Mouse (Mus musculus) left cerebral cortex, adult 2 months (tissue): ENCODE measurements at regions not wholly inside any gene's neighbourhood (a gene's known extent, or its start where the extent isn't known, plus 50 kb on each side); places are given as distances from the start of the nearest gene placed in this dataset.

Experiments used
- DNase-seq, 2 experiments: peaks; one replicate each; pipeline ENCODE4 v3.0.0; 2021 to 2022; ENCODE audit warnings: low spot score in 2 of 2, mixed read lengths in 1 of 2; ENCODE audit errors: extremely low spot score in 1 of 2
- H3K27ac ChIP-seq: fragments of 200-600 bp; 2 replicates; pipeline ENCODE4 v1.8.1; 2022
- H3K4me3 ChIP-seq: fragments of 200-600 bp; 2 replicates; pipeline ENCODE4 v1.8.1; 2022
- CTCF ChIP-seq: fragments of 200-600 bp; IDR thresholded peaks from 2 replicates; pipeline ENCODE4 v1.8.1; 2022; ENCODE audit warnings: antibody characterized with exemption, mild to moderate bottlenecking, moderate library complexity
- intact Hi-C: fragments of 180-260 bp; cut with DNase I; formaldehyde crosslinking; loops from one replicate; pipeline ENCODE4 v1.15.1; 2025

DNA sequence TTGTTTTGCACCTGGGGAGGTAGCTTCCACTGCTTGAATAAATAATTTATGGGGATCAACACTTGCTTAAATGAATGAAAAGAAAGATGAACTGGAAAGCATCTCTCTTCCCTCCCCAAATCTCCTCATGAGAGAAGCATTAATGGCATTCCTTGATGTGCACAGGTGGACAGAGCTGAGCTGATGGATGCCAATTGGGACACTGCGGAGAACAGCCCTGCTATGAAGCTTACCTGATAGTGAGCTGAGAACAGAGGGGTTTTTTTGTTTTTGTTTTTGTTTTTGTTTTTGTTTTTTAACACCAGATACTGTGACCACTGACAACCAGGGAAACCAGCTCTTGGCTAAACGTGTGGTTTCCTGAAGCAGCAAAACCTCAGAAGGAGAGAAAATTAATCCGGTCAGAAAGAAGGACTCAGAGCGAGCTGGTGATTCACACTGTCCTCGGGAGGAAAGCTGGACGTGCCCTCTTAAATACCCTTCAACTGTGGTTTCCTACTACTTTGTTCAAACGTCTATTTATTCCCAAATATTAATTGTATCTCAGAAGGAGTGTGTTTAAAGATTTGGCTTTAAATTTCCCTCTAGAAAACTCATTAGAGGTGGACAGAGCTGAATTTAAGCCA lies 128.0 kb upstream of the Zfand5 start:
- no peak for TF ChIP-seq CTCF
- intact Hi-C loops, result no loop called here
- no peak for DNase-seq
- no peak overlapping the region for H3K27ac ChIP-seq
- H3K4me3 ChIP-seq, result no peak overlapping the region

DNA sequence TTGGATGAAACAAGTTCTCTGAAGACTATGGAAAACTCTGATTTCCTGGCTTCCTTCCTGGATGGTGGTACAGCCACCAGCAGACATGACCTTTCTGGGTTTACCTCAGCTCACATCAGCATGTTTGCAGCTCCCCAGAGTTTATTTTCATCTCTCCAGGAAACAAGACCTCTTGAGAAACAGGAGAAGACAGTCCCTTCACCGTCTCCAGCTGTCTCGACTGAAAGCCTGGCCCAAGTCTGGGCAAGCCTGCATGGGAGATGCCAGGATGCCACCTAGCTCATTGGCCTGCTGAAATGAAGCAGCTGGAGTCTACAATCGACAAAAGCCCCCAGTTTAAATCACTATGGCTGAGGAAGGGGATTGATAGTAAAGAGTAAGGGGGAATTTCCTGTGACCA lies 131.6 kb upstream of the Zfand5 start:
- no peak for TF ChIP-seq CTCF
- no peak for DNase-seq
- intact Hi-C loops, result no loop called here
- H3K27ac ChIP-seq, result no peak overlapping the region
- no peak overlapping the region for H3K4me3 ChIP-seq

DNA sequence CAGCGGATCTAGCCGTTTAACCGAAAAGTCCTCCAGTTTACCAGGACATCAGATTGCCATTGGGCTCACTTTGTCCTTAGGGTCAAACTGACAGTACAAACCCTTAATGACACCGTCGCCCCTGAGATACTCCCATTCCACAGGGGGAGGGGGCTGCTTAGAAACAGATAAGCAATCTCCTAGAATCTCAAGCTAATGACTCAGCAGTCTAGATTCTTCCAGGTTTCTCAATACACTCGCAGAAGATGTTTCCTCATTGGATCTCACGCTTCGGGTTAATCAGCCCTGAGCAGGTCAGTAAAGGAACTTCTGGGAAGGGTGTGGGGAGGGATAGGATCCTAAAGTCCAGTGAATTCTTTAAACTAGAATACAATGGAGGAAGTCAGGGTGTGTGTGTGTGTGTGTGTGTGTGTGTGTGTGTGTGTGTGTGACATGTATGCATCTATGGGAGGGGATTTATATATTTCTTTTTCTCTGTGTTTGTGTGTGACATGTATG lies 133.0 kb upstream of the Zfand5 start:
- no peak for DNase-seq
- intact Hi-C loops, result loop anchor here (5.0 kb wide), 1 partner anchor 133 kb away; the partner anchor contains the start of gene Zfand5
- Histone ChIP-seq H3K27ac (no peak overlapping the region), H3K4me3 (no peak overlapping the region)
- TF ChIP-seq CTCF, result no peak

DNA sequence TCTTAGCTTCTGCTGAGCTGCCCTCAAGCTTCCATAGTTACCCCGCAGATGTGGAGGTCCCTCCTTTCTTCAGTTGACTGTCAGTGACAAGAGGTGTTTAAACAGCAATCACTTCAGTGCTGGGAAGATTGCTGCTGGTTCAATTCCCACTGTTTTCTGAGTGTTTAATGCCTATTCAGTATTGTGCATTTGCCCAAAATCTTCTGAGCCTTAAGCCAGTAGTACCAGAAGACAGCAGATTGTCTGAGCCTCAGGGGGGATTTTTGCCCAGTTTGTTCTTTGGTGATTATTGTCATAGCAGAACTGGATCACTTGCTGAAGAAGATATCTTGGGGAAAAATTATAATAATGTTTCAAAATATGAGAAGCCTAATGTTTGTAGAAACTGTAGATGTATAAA lies 135.3 kb upstream of the Zfand5 start:
- H3K4me3 ChIP-seq, result no peak overlapping the region
- intact Hi-C loops, result loop anchor here (5.0 kb wide), 1 partner anchor 136 kb away; the partner anchor contains the start of gene Zfand5
- no peak for DNase-seq
- no peak overlapping the region for H3K27ac ChIP-seq
- no peak for TF ChIP-seq CTCF

DNA sequence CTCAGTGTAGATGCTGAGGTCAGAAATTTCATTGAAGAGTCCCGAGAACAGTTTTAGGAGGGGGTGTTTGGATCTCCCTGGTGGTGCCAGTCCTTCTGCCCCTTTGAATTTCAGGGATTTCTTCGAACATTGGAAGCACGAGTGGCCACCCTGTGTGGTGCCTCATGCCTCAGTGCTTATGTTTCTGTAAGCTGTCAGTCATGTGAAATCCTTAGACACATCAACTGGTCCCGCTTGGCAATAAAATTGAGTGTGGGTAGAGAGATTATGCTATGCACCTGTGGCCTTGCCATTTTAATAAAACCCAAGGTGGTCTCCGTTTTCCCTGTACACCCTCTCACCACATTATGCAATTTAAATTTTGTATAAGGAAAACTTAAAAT lies 136.1 kb upstream of the Zfand5 start:
- Histone ChIP-seq H3K4me3 (no peak overlapping the region), H3K27ac (no peak overlapping the region)
- peak in 1 of 2 experiments; percentile 14 for DNase-seq
- no peak for TF ChIP-seq CTCF
- intact Hi-C loops, result loop anchor here (5.0 kb wide), 1 partner anchor 136 kb away; the partner anchor contains the start of gene Zfand5

DNA sequence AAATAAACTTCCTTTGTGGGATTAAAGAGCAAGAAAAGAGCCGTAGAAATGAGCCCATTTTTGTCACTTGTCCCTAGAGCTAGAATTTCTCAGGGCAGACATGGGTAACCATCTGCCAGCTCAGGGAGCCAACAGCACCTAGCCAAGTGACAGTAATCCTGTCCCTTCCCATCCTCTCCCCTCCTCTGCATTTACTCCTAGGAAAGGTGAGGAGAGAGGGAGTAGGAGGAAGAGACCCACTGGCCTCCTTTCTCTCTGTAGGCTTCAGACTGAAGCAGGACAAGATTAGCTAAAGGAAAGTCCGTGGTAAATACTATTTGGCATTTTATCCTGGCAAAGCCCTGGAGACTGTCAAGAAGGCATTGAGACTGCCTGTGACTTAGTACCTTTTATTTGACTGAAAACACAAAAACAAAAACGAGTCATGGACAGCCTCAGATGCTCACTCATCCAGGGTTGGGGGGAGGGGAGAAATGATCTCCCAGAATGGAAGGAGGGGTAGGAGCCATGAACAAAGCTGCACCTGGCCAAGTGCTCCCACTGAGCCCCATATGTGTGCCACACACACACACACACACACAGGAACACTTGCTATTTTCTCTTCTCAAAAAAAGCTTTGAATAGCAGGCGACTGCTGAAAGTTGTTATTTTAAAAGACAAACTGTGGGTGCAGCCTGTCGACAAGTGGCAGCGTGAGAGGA lies 136.6 kb upstream of the Zfand5 start:
- intact Hi-C loops, result loop anchor here (5.0 kb wide), 1 partner anchor 137 kb away; the partner anchor contains the start of gene Zfand5

DNA sequence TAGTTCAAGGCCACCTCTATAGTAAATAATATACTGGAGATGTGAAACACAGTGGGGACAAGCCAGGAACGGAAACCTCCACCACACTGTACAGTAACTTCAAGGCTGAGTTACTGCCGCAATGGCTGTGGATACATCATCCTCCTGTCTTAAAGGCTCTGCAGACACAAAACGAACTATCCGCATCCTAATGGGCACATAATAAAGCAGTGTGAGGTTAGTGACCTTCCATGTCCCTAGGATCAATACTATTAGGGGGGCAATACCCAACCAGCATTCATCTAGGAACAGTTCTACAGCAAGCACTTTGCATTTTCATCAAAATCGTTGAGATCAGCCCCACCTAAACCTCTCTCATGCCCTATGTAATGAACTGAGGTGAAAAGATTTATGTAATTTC lies 142.4 kb upstream of the Zfand5 start:
- no peak for TF ChIP-seq CTCF
- intact Hi-C loops, result no loop called here
- Histone ChIP-seq H3K4me3 (no peak overlapping the region), H3K27ac (no peak overlapping the region)
- DNase-seq, result no peak

More for the DNA sequence above, 136.6 kb upstream of the Zfand5 start:
- no peak for TF ChIP-seq CTCF
- H3K27ac ChIP-seq, result no peak overlapping the region
- peak in 1 of 2 experiments; percentile 16 for DNase-seq
- no peak overlapping the region for H3K4me3 ChIP-seq

DNA sequence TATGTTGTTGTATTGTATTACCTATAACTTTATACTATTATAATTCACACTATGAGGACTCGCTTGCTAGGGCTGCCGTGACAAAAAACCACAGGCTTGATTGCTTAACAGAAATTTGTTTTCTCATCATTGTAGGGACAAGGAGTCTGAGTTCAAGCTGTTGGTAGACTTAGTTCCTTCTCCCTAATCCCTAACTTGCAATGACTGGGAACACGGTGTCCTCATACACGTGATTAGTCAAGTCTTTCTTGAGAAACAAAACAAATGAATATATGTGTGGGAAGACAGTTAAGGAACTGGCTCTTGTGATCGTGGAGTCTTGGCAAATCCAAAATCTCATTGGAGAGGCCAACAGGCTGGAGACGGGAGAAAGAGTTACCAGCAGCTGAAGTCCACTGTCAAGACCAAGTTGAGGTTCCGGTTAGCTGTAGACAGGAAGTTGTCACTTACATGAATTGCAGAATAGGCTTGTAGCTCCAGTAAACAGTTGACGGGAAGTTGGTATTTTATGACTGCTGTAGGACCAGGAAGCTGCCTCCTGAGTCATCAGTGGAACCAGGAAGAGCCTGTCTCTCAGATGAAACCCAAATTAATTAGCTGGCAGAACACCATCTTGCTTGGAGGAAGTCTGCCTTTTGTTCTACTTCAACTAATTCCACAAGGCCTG lies 144.9 kb upstream of the Zfand5 start:
- TF ChIP-seq CTCF, result no peak
- DNase-seq, result no peak
- intact Hi-C loops, result no loop called here
- Histone ChIP-seq H3K27ac (no peak overlapping the region), H3K4me3 (no peak overlapping the region)

DNA sequence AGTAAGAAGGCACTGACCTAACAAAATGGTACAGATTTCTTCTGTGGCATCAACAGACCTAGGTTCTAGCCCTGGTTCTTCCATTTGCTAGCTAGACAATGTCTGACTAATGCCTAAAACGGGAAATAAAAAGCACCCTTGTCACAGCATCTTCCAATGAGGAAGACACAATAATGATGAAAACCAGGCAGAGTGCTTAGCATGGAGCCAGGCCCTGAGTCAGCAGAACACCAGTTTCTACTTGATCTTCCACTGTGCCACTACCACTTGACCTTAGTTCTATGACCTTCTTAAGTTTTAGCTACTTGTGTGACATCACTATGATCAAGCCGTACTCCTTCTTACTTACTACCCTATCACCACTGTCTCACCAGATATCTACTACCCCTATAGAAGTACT lies 145.4 kb upstream of the Zfand5 start:
- Histone ChIP-seq H3K4me3 (no peak overlapping the region), H3K27ac (no peak overlapping the region)
- intact Hi-C loops, result no loop called here
- TF ChIP-seq CTCF, result no peak
- no peak for DNase-seq

DNA sequence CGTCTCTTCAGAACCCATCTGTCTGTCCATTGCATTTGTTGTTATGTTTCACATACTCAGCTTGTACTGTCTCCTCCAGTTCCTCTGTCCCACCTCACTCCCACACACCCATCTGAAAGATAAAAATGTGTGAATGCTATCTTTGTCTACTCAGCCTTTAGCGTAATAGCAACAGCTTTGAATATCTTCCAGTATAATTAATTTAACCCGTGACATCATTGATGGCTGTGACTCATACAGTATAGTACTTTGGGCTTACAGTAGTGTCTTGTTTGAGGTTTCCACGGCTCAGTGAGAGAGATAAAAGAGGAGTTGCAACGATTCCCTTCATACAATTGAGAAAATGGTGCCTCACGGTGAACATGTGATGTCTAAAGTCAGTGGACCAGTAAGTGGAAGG lies 152.6 kb upstream of the Zfand5 start:
- no peak for TF ChIP-seq CTCF
- no peak for DNase-seq
- Histone ChIP-seq H3K27ac (no peak overlapping the region), H3K4me3 (no peak overlapping the region)
- intact Hi-C loops, result loop anchor here (1.0 kb wide), 1 partner anchor 155 kb away; no protein-coding TSS in a partner anchor

DNA sequence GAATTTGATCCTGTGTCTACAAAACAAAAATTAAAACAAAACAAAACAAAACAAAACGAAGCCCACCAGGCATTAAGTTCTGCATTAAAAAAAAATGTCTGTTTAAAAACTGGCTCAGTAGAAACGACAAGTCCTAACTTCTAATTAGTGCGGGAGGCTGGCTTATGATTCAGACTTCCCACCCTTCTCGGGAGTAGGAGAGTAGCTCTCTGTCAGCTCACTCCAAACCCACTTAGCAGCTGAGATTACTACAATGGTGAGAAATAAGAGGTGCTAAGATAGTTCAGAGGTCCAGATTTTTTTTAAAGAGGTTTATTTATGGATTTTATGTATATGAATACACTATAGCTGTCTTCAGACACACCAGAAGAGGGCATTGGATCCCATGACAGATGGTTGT lies 153.3 kb upstream of the Zfand5 start:
- no peak for TF ChIP-seq CTCF
- H3K27ac ChIP-seq, result no peak overlapping the region
- no peak for DNase-seq
- intact Hi-C loops, result loop anchor here (1.0 kb wide), 1 partner anchor 156 kb away; no protein-coding TSS in a partner anchor
- H3K4me3 ChIP-seq, result no peak overlapping the region

DNA sequence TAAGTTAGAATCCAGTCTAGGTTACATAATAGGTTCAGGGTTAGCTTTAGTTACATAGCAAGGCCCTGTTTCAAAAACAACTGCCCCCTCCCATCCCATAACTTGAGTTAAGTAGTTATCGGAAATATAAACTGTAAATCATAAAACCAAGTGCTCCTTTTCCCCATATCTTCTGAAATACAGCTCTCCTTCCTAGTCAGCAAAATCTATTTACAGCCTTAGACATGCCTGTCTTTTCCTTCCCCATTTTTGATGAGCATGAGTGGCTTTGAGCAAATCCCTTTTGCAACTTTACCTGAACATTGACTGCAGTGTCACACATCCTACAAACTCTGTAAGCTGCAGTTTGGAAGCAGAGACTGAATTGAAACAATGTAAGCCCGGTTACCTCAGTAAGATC lies 156.4 kb upstream of the Zfand5 start:
- DNase-seq, result no peak
- Histone ChIP-seq H3K4me3 (no peak overlapping the region), H3K27ac (no peak overlapping the region)
- intact Hi-C loops, result no loop called here
- no peak for TF ChIP-seq CTCF
